Mouse (Mus musculus): ENCODE data around the gene Dnaic1. TPM values are rescaled to one million over a fixed set of nuclear protein-coding genes. Genes with fewer than 3 reads are reported as not detected.

Dnaic1 gene
- polyA plus RNA-seq, 1 experiment, result 0.96 TPM

- Histone ChIP-seq H3K4me1 (replicated peaks; ENCODE audit: control insufficient read depth, insufficient read depth, low read length) (peaks cover 7% of the 10 kb centered on the region), H3K36me3 (ENCODE audit: control insufficient read depth, insufficient read depth, low read length) (no peaks in the 10 kb centered on the region), H3K27me3 (ENCODE audit: control insufficient read depth, insufficient read depth, low read length) (no peaks in the 10 kb centered on the region), H3K27ac (ENCODE audit: control insufficient read depth, insufficient read depth, low read length) (no peak overlapping the region), H3K4me3 (ENCODE audit: control insufficient read depth, insufficient read depth, low read length) (no peak overlapping the region)
- WGBS, result 43% methylated on average over 6 of the region's 6 CpGs
- peak; percentile 83 for DNase-seq
- TF ChIP-seq CTCF (IDR thresholded peaks at IDR 0.05; ENCODE audit: borderline replicate concordance, control insufficient read depth, extremely low read depth, insufficient read depth, low read length, poor library complexity) (peak; percentile 64; the same call in 1 of the 2 replicates), POLR2A (IDR thresholded peaks at IDR 0.05; ENCODE audit: control insufficient read depth, extremely low read depth, insufficient read depth, low read length, poor library complexity) (no peak)
Observed at GRCm38 (mm10) chr4:41552529-41552928, 17.0 kb upstream of the Dnaic1 start.

- Histone ChIP-seq H3K36me3 (ENCODE audit: control insufficient read depth, insufficient read depth, low read length) (no peaks in the 10 kb centered on the region), H3K4me3 (ENCODE audit: control insufficient read depth, insufficient read depth, low read length) (no peak overlapping the region), H3K27me3 (ENCODE audit: control insufficient read depth, insufficient read depth, low read length) (no peaks in the 10 kb centered on the region), H3K27ac (ENCODE audit: control insufficient read depth, insufficient read depth, low read length) (no peak overlapping the region), H3K4me1 (replicated peaks; ENCODE audit: control insufficient read depth, insufficient read depth, low read length) (peaks cover 7% of the 10 kb centered on the region)
- no peak for TF ChIP-seq POLR2A (IDR thresholded peaks at IDR 0.05; ENCODE audit: control insufficient read depth, extremely low read depth, insufficient read depth, low read length, poor library complexity)
- no peak for TF ChIP-seq CTCF (IDR thresholded peaks at IDR 0.05; ENCODE audit: borderline replicate concordance, control insufficient read depth, extremely low read depth, insufficient read depth, low read length, poor library complexity)
- 94% methylated on average over 11 of the region's 11 CpGs for WGBS
- DNase-seq, result no peak
Observed at GRCm38 (mm10) chr4:41553116-41553515, 16.5 kb upstream of the Dnaic1 start.

GRCm38 (mm10) chr4:41554994-41555663 is 14.4 kb upstream of the Dnaic1 start:
- no peaks in the 10 kb centered on the region for H3K27me3 ChIP-seq (ENCODE audit: control insufficient read depth, insufficient read depth, low read length)
- WGBS, result 21% methylated on average over 14 of the region's 14 CpGs
- no peak for DNase-seq
- H3K4me3 ChIP-seq (ENCODE audit: control insufficient read depth, insufficient read depth, low read length), result no peak overlapping the region
- H3K27ac ChIP-seq (ENCODE audit: control insufficient read depth, insufficient read depth, low read length), result no peak overlapping the region
- H3K36me3 ChIP-seq (ENCODE audit: control insufficient read depth, insufficient read depth, low read length), result no peaks in the 10 kb centered on the region
- peaks cover 7% of the 10 kb centered on the region for H3K4me1 ChIP-seq (replicated peaks; ENCODE audit: control insufficient read depth, insufficient read depth, low read length)
- TF ChIP-seq POLR2A (IDR thresholded peaks at IDR 0.05; ENCODE audit: control insufficient read depth, extremely low read depth, insufficient read depth, low read length, poor library complexity), result no peak
- no peak for TF ChIP-seq CTCF (IDR thresholded peaks at IDR 0.05; ENCODE audit: borderline replicate concordance, control insufficient read depth, extremely low read depth, insufficient read depth, low read length, poor library complexity)

GRCm38 (mm10) chr4:41556311-41556953 is 13.1 kb upstream of the Dnaic1 start:
- no peak for DNase-seq
- WGBS, result 49% methylated on average over 5 of the region's 5 CpGs
- no peaks in the 10 kb centered on the region for H3K27me3 ChIP-seq (ENCODE audit: control insufficient read depth, insufficient read depth, low read length)
- H3K36me3 ChIP-seq (ENCODE audit: control insufficient read depth, insufficient read depth, low read length), result no peaks in the 10 kb centered on the region
- H3K4me3 ChIP-seq (ENCODE audit: control insufficient read depth, insufficient read depth, low read length), result no peak overlapping the region
- peaks cover 7% of the 10 kb centered on the region for H3K4me1 ChIP-seq (replicated peaks; ENCODE audit: control insufficient read depth, insufficient read depth, low read length)
- TF ChIP-seq CTCF (IDR thresholded peaks at IDR 0.05; ENCODE audit: borderline replicate concordance, control insufficient read depth, extremely low read depth, insufficient read depth, low read length, poor library complexity), result no peak
- TF ChIP-seq POLR2A (IDR thresholded peaks at IDR 0.05; ENCODE audit: control insufficient read depth, extremely low read depth, insufficient read depth, low read length, poor library complexity), result no peak
- no peak overlapping the region for H3K27ac ChIP-seq (ENCODE audit: control insufficient read depth, insufficient read depth, low read length)

- WGBS, result 81% methylated on average over 3 of the region's 3 CpGs
- no peak for TF ChIP-seq POLR2A (IDR thresholded peaks at IDR 0.05; ENCODE audit: control insufficient read depth, extremely low read depth, insufficient read depth, low read length, poor library complexity)
- no peak for TF ChIP-seq CTCF (IDR thresholded peaks at IDR 0.05; ENCODE audit: borderline replicate concordance, control insufficient read depth, extremely low read depth, insufficient read depth, low read length, poor library complexity)
Observed at GRCm38 (mm10) chr4:41557092-41557491, 12.5 kb upstream of the Dnaic1 start.

GRCm38 (mm10) chr4:41563297-41563696 is 6.3 kb upstream of the Dnaic1 start:
- H3K27me3 ChIP-seq (ENCODE audit: control insufficient read depth, insufficient read depth, low read length), result no peaks in the 10 kb centered on the region; the same call in 1 of the 2 replicates
- H3K4me3 ChIP-seq (ENCODE audit: control insufficient read depth, insufficient read depth, low read length), result no peak overlapping the region
- WGBS, result 89% methylated on average over 5 of the region's 5 CpGs
- H3K36me3 ChIP-seq (ENCODE audit: control insufficient read depth, insufficient read depth, low read length), result no peaks in the 10 kb centered on the region
- H3K27ac ChIP-seq (ENCODE audit: control insufficient read depth, insufficient read depth, low read length), result no peak overlapping the region
- TF ChIP-seq CTCF (IDR thresholded peaks at IDR 0.05; ENCODE audit: borderline replicate concordance, control insufficient read depth, extremely low read depth, insufficient read depth, low read length, poor library complexity) (no peak), POLR2A (IDR thresholded peaks at IDR 0.05; ENCODE audit: control insufficient read depth, extremely low read depth, insufficient read depth, low read length, poor library complexity) (no peak)
- H3K4me1 ChIP-seq (replicated peaks; ENCODE audit: control insufficient read depth, insufficient read depth, low read length), result peaks cover 5% of the 10 kb centered on the region
- no peak for DNase-seq

More at GRCm38 (mm10) chr4:41557092-41557491, 12.5 kb upstream of the Dnaic1 start:
- Histone ChIP-seq H3K36me3 (ENCODE audit: control insufficient read depth, insufficient read depth, low read length) (no peaks in the 10 kb centered on the region), H3K4me3 (ENCODE audit: control insufficient read depth, insufficient read depth, low read length) (no peak overlapping the region), H3K4me1 (replicated peaks; ENCODE audit: control insufficient read depth, insufficient read depth, low read length) (peaks cover 7% of the 10 kb centered on the region), H3K27ac (ENCODE audit: control insufficient read depth, insufficient read depth, low read length) (no peak overlapping the region), H3K27me3 (ENCODE audit: control insufficient read depth, insufficient read depth, low read length) (no peaks in the 10 kb centered on the region)
- DNase-seq, result no peak

All from thymus, adult 2 months (tissue).